Mouse (Mus musculus) kidney, postnatal 10 days (tissue): ENCODE measurements around the gene Edem1.

Experiments used
- DNase-seq: peaks from one replicate; pipeline ENCODE4 v3.0.0; 2021; ENCODE audit warnings: mixed read lengths

Edem1 gene

GRCm38 (mm10) chr6:108828234-108828868, at the start of gene Edem1:
Gene Edem1, plus strand, starts transcription at chr6:108828641.
- peak; percentile 99 for DNase-seq

- no peak for DNase-seq
Observed at GRCm38 (mm10) chr6:108781865-108782264, 46.6 kb upstream of the Edem1 start.

- peak; percentile 99 for DNase-seq
Observed at GRCm38 (mm10) chr6:108782526-108783183, 45.8 kb upstream of the Edem1 start, which contains the start of gene Arl8b. Gene Arl8b, plus strand, starts transcription at chr6:108783099.

- DNase-seq, result peak; percentile 55
Observed at GRCm38 (mm10) chr6:108783184-108783881, 45.1 kb upstream of the Edem1 start.

- peak; percentile 13 for DNase-seq
Observed at GRCm38 (mm10) chr6:108784056-108784455, 44.4 kb upstream of the Edem1 start.

GRCm38 (mm10) chr6:108784796-108785195, 43.6 kb upstream of the Edem1 start:
- peak; percentile 28 for DNase-seq

GRCm38 (mm10) chr6:108785551-108785950, 42.9 kb upstream of the Edem1 start:
- DNase-seq, result no peak

- DNase-seq, result no peak
Observed at GRCm38 (mm10) chr6:108791498-108791897, 36.9 kb upstream of the Edem1 start.

- DNase-seq, result no peak
Observed at GRCm38 (mm10) chr6:108795912-108796311, 32.5 kb upstream of the Edem1 start.

GRCm38 (mm10) chr6:108796706-108797105, 31.7 kb upstream of the Edem1 start:
- no peak for DNase-seq

GRCm38 (mm10) chr6:108805194-108805593, 23.2 kb upstream of the Edem1 start:
- DNase-seq, result peak; percentile 41

- no peak for DNase-seq
Observed at GRCm38 (mm10) chr6:108805871-108806270, 22.6 kb upstream of the Edem1 start.

- no peak for DNase-seq
Observed at GRCm38 (mm10) chr6:108807446-108807845, 21.0 kb upstream of the Edem1 start.

GRCm38 (mm10) chr6:108808786-108809185, 19.7 kb upstream of the Edem1 start:
- no peak for DNase-seq

- DNase-seq, result no peak
Observed at GRCm38 (mm10) chr6:108810237-108810636, 18.2 kb upstream of the Edem1 start.

GRCm38 (mm10) chr6:108812134-108812533, 16.3 kb upstream of the Edem1 start:
- no peak for DNase-seq

GRCm38 (mm10) chr6:108817510-108817909, 10.9 kb upstream of the Edem1 start:
- DNase-seq, result no peak

GRCm38 (mm10) chr6:108824816-108825545, 3.5 kb upstream of the Edem1 start:
- no peak for DNase-seq

- DNase-seq, result no peak
Observed at GRCm38 (mm10) chr6:108826070-108826469, 2.4 kb upstream of the Edem1 start.

GRCm38 (mm10) chr6:108827336-108827920, 1.0 kb upstream of the Edem1 start:
- no peak for DNase-seq

GRCm38 (mm10) chr6:108828872-108829271, 431 bp downstream of the Edem1 start:
- DNase-seq, result peak; percentile 61
